Mouse (Mus musculus): ENCODE results near the gene Aff3. TPM values are rescaled to one million over a fixed set of nuclear protein-coding genes. Genes with fewer than 3 reads are reported as not detected.

Aff3 gene
- polyA plus RNA-seq, 1 experiment from 2014 or later, result 25.7 TPM

GRCm38 (mm10) chr1:38450677-38451076, 214.1 kb downstream of the Aff3 start:
- 0 out of 2 replicates have a peak overlapping the region, but pooled peaks have one; percentile 19 for H3K27ac ChIP-seq
- no peak; the same call in 1 of the 2 replicates for ATAC-seq (ENCODE audit: low FRiP score)
- H3K4me3 ChIP-seq (replicated peaks), result no peak overlapping the region
- H3K9ac ChIP-seq, result no peak overlapping the region
- H3K36me3 ChIP-seq (replicated peaks), result no peaks in the 10 kb centered on the region
- no peaks in the 10 kb centered on the region for H3K9me3 ChIP-seq
- no peaks in the 10 kb centered on the region for H3K27me3 ChIP-seq
- no peak overlapping the region for H3K4me2 ChIP-seq
- 81% methylated on average over 12 of the region's 12 CpGs for WGBS
- H3K4me1 ChIP-seq, result peaks cover 25% of the 10 kb centered on the region

GRCm38 (mm10) chr1:38449816-38450478, 214.8 kb downstream of the Aff3 start:
- no peak overlapping the region for H3K4me2 ChIP-seq
- peaks cover 25% of the 10 kb centered on the region for H3K4me1 ChIP-seq
- H3K4me3 ChIP-seq (replicated peaks), result no peak overlapping the region
- H3K27ac ChIP-seq, result no peak overlapping the region
- H3K27me3 ChIP-seq, result no peaks in the 10 kb centered on the region
- H3K9ac ChIP-seq, result no peak overlapping the region
- H3K36me3 ChIP-seq (replicated peaks), result no peaks in the 10 kb centered on the region
- H3K9me3 ChIP-seq, result no peaks in the 10 kb centered on the region
- ATAC-seq (ENCODE audit: low FRiP score), result no peak
- 72% methylated on average over 7 of the region's 7 CpGs for WGBS

- Histone ChIP-seq H3K9ac (no peak overlapping the region), H3K4me2 (no peak overlapping the region), H3K4me3 (replicated peaks) (no peak overlapping the region), H3K4me1 (peaks cover 25% of the 10 kb centered on the region), H3K9me3 (no peaks in the 10 kb centered on the region), H3K36me3 (replicated peaks) (no peaks in the 10 kb centered on the region), H3K27me3 (no peaks in the 10 kb centered on the region), H3K27ac (no peak overlapping the region)
- WGBS, result 80% methylated on average over 3 of the region's 3 CpGs
- no peak for ATAC-seq (ENCODE audit: low FRiP score)
Observed at GRCm38 (mm10) chr1:38448854-38449253, 215.9 kb downstream of the Aff3 start.

- WGBS, result 84% methylated on average over 2 of the region's 2 CpGs
Observed at GRCm38 (mm10) chr1:38447581-38447980, 217.2 kb downstream of the Aff3 start.

GRCm38 (mm10) chr1:38446152-38446820, 218.5 kb downstream of the Aff3 start:
- Histone ChIP-seq H3K27me3 (no peaks in the 10 kb centered on the region), H3K9ac (no peak overlapping the region), H3K36me3 (replicated peaks) (no peaks in the 10 kb centered on the region), H3K4me1 (peaks cover 50% of the 10 kb centered on the region), H3K4me2 (no peak overlapping the region), H3K27ac (no peak overlapping the region), H3K9me3 (no peaks in the 10 kb centered on the region), H3K4me3 (replicated peaks) (no peak overlapping the region)
- ATAC-seq (ENCODE audit: low FRiP score), result no peak
- WGBS, result 78% methylated on average over 12 of the region's 12 CpGs

More at GRCm38 (mm10) chr1:38447581-38447980, 217.2 kb downstream of the Aff3 start:
- no peak overlapping the region for H3K4me2 ChIP-seq
- no peaks in the 10 kb centered on the region for H3K36me3 ChIP-seq (replicated peaks)
- H3K9ac ChIP-seq, result no peak overlapping the region
- peaks cover 37% of the 10 kb centered on the region for H3K4me1 ChIP-seq
- no peak overlapping the region for H3K27ac ChIP-seq
- H3K4me3 ChIP-seq (replicated peaks), result no peak overlapping the region
- no peak for ATAC-seq (ENCODE audit: low FRiP score)
- no peaks in the 10 kb centered on the region for H3K27me3 ChIP-seq
- H3K9me3 ChIP-seq, result no peaks in the 10 kb centered on the region

GRCm38 (mm10) chr1:38442887-38443286, 221.9 kb downstream of the Aff3 start:
- H3K27ac ChIP-seq, result no peak overlapping the region
- H3K9me3 ChIP-seq, result no peaks in the 10 kb centered on the region
- H3K4me2 ChIP-seq, result no peak overlapping the region
- no peaks in the 10 kb centered on the region for H3K27me3 ChIP-seq
- no peak overlapping the region for H3K9ac ChIP-seq
- 82% methylated on average over 3 of the region's 3 CpGs for WGBS
- ATAC-seq (ENCODE audit: low FRiP score), result no peak
- H3K36me3 ChIP-seq (replicated peaks), result no peaks in the 10 kb centered on the region
- no peak overlapping the region for H3K4me3 ChIP-seq (replicated peaks)
- peaks cover 62% of the 10 kb centered on the region for H3K4me1 ChIP-seq

GRCm38 (mm10) chr1:38442479-38442878, 222.3 kb downstream of the Aff3 start:
- H3K4me1 ChIP-seq, result peaks cover 66% of the 10 kb centered on the region
- no peak overlapping the region for H3K4me2 ChIP-seq
- no peaks in the 10 kb centered on the region for H3K36me3 ChIP-seq (replicated peaks)
- H3K4me3 ChIP-seq (replicated peaks), result no peak overlapping the region
- no peak overlapping the region for H3K9ac ChIP-seq
- no peak for ATAC-seq (ENCODE audit: low FRiP score)
- 70% methylated on average over 9 of the region's 9 CpGs for WGBS
- no peaks in the 10 kb centered on the region for H3K27me3 ChIP-seq
- H3K9me3 ChIP-seq, result no peaks in the 10 kb centered on the region
- H3K27ac ChIP-seq, result no peak overlapping the region

- peaks cover 70% of the 10 kb centered on the region for H3K4me1 ChIP-seq
- WGBS, result 57% methylated on average over 2 of the region's 2 CpGs
Observed at GRCm38 (mm10) chr1:38441800-38442199, 223.0 kb downstream of the Aff3 start.

GRCm38 (mm10) chr1:38440471-38440815, 224.3 kb downstream of the Aff3 start:
- WGBS, result 66% methylated on average over 6 of the region's 6 CpGs
- Histone ChIP-seq H3K4me1 (peaks cover 76% of the 10 kb centered on the region), H3K4me3 (replicated peaks) (no peak overlapping the region), H3K27ac (peak overlapping the region; percentile 74), H3K4me2 (no peak overlapping the region), H3K9me3 (no peaks in the 10 kb centered on the region), H3K36me3 (replicated peaks) (no peaks in the 10 kb centered on the region), H3K27me3 (no peaks in the 10 kb centered on the region), H3K9ac (no peak overlapping the region)
- no peak for ATAC-seq (ENCODE audit: low FRiP score)

More at GRCm38 (mm10) chr1:38441800-38442199, 223.0 kb downstream of the Aff3 start:
- Histone ChIP-seq H3K4me3 (replicated peaks) (no peak overlapping the region), H3K27me3 (no peaks in the 10 kb centered on the region), H3K9me3 (no peaks in the 10 kb centered on the region), H3K4me2 (no peak overlapping the region), H3K36me3 (replicated peaks) (no peaks in the 10 kb centered on the region), H3K9ac (no peak overlapping the region), H3K27ac (no peak overlapping the region)
- no peak for ATAC-seq (ENCODE audit: low FRiP score)

- Histone ChIP-seq H3K4me1 (peaks cover 76% of the 10 kb centered on the region), H3K9ac (no peak overlapping the region), H3K27ac (peak overlapping the region; percentile 74)
Observed at GRCm38 (mm10) chr1:38439751-38440470, 224.8 kb downstream of the Aff3 start.

GRCm38 (mm10) chr1:38438447-38438846, 226.3 kb downstream of the Aff3 start:
- Histone ChIP-seq H3K9ac (no peak overlapping the region), H3K4me1 (peaks cover 72% of the 10 kb centered on the region), H3K27ac (peak overlapping the region; percentile 67), H3K4me2 (peak overlapping the region; percentile 17), H3K36me3 (replicated peaks) (no peaks in the 10 kb centered on the region), H3K4me3 (replicated peaks) (no peak overlapping the region), H3K27me3 (no peaks in the 10 kb centered on the region), H3K9me3 (no peaks in the 10 kb centered on the region)
- 22% methylated on average over 4 of the region's 4 CpGs for WGBS
- peak; percentile 71 for ATAC-seq (ENCODE audit: low FRiP score)

More at GRCm38 (mm10) chr1:38439751-38440470, 224.8 kb downstream of the Aff3 start:
- Histone ChIP-seq H3K4me2 (peak overlapping the region; percentile 34), H3K36me3 (replicated peaks) (no peaks in the 10 kb centered on the region), H3K27me3 (no peaks in the 10 kb centered on the region), H3K9me3 (no peaks in the 10 kb centered on the region), H3K4me3 (replicated peaks) (no peak overlapping the region)
- WGBS, result 17% methylated on average over 4 of the region's 4 CpGs
- ATAC-seq (ENCODE audit: low FRiP score), result peak; percentile 59

GRCm38 (mm10) chr1:38437671-38438070, 227.1 kb downstream of the Aff3 start:
- Histone ChIP-seq H3K4me1 (peaks cover 65% of the 10 kb centered on the region), H3K9me3 (no peaks in the 10 kb centered on the region), H3K27me3 (no peaks in the 10 kb centered on the region), H3K4me3 (replicated peaks) (no peak overlapping the region), H3K4me2 (no peak overlapping the region), H3K36me3 (replicated peaks) (no peaks in the 10 kb centered on the region), H3K27ac (peak overlapping the region; percentile 67), H3K9ac (no peak overlapping the region)
- 63% methylated on average over 4 of the region's 4 CpGs for WGBS
- no peak for ATAC-seq (ENCODE audit: low FRiP score)

Data from forebrain, embryonic 12.5 days (tissue).